ENCODE assay signal across 8 mouse cellular contexts in genomic region chr10:80622661-80623456, GRCm38 (mm10). TPM values are rescaled to one million over a fixed set of nuclear protein-coding genes. Genes with fewer than 3 reads are reported as not detected.
DNase-seq lines count a peak whose midpoint lies in the region; ATAC-seq and TF ChIP-seq lines count a peak whose summit lies in the region.

TSS of gene Csnk1g2 (plus strand) at chr10:80622838.

- TF ChIP-seq CTCF in embryonic fibroblast, embryonic 13.5 days (IDR thresholded peaks at IDR 0.05; ENCODE audit: borderline replicate concordance, insufficient read depth, low read length) = no peak

- H3K27me3 ChIP-seq in heart, embryonic 14.5 days (ENCODE audit: control insufficient read depth, insufficient read depth, low read length) = no peaks in the 10 kb centered on the region
- no peaks in the 10 kb centered on the region for H3K27me3 ChIP-seq in liver, embryonic 13.5 days
- H3K27me3 ChIP-seq in neural tube, embryonic 13.5 days = no peaks in the 10 kb centered on the region

- DNase-seq in A20 (ENCODE audit: low read depth, low spot score) = peak; percentile 73
- DNase-seq in T-cell, adult 2 months (ENCODE audit: low spot score) = peak; percentile 76
- DNase-seq in kidney, postnatal 10 days = peak; percentile 77
- no peak for DNase-seq in liver, embryonic 13.5 days
- DNase-seq in urinary bladder, postnatal 36 days (ENCODE audit: low spot score in 2 of 2) = peak; percentile 27 to 34

- peak within 1 kb of the TSS; percentile 83 for H3K27ac ChIP-seq in embryonic fibroblast, embryonic 13.5 days (ENCODE audit: insufficient read depth, low read length)
- H3K27ac ChIP-seq in heart, embryonic 14.5 days (replicated peaks in 1 of 2; ENCODE audit: control insufficient read depth in 1 of 2, insufficient read depth in 1 of 2, low read depth in 2 of 2, low read length in 2 of 2) = peak within 1 kb of the TSS; percentile 90 to 99
- peak within 1 kb of the TSS; percentile 96 for H3K27ac ChIP-seq in liver, embryonic 13.5 days
- H3K27ac ChIP-seq in neural tube, embryonic 13.5 days (replicated peaks) = peak within 1 kb of the TSS; percentile 96

- H3K4me1 ChIP-seq in embryonic fibroblast, embryonic 13.5 days (ENCODE audit: control insufficient read depth, insufficient read depth, low read length) = 0 out of 2 replicates have a peak, but pooled peaks cover 7% of the 10 kb centered on the region
- H3K4me1 ChIP-seq in heart, embryonic 14.5 days (ENCODE audit: control insufficient read depth in 2 of 2, insufficient read depth in 2 of 2, low read length in 2 of 2) = peaks cover 27 to 47% of the 10 kb centered on the region in 2 experiments
- peaks cover 72% of the 10 kb centered on the region for H3K4me1 ChIP-seq in liver, embryonic 13.5 days (replicated peaks)
- peaks cover 47% of the 10 kb centered on the region for H3K4me1 ChIP-seq in neural tube, embryonic 13.5 days (replicated peaks)

- H3K36me3 ChIP-seq in heart, embryonic 14.5 days (ENCODE audit: control insufficient read depth, insufficient read depth, low read length) = no peaks in the 10 kb centered on the region
- no peaks in the 10 kb centered on the region for H3K36me3 ChIP-seq in liver, embryonic 13.5 days
- no peaks in the 10 kb centered on the region for H3K36me3 ChIP-seq in neural tube, embryonic 13.5 days

- peak within 1 kb of the TSS; percentile 98 for H3K4me2 ChIP-seq in heart, embryonic 14.5 days (ENCODE audit: low read length)
- peak within 1 kb of the TSS; percentile 98 for H3K4me2 ChIP-seq in liver, embryonic 13.5 days
- peak within 1 kb of the TSS; percentile 100 for H3K4me2 ChIP-seq in neural tube, embryonic 13.5 days

- H3K9me3 ChIP-seq in heart, embryonic 14.5 days (ENCODE audit: control insufficient read depth, low read length) = no peaks in the 10 kb centered on the region
- no peaks in the 10 kb centered on the region for H3K9me3 ChIP-seq in liver, embryonic 13.5 days (replicated peaks)
- H3K9me3 ChIP-seq in neural tube, embryonic 13.5 days = no peaks in the 10 kb centered on the region

- H3K9ac ChIP-seq in heart, embryonic 14.5 days (ENCODE audit: low read length) = peak within 1 kb of the TSS; percentile 96
- H3K9ac ChIP-seq in liver, embryonic 13.5 days = peak within 1 kb of the TSS; percentile 96
- peak within 1 kb of the TSS; percentile 96 for H3K9ac ChIP-seq in neural tube, embryonic 13.5 days

- peak; percentile 10 for ATAC-seq in heart, embryonic 14.5 days (ENCODE audit: insufficient number of reproducible peaks, insufficient read depth, low FRiP score, low read depth)
- peak; percentile 11 for ATAC-seq in liver, embryonic 13.5 days (ENCODE audit: low read depth)
- ATAC-seq in neural tube, embryonic 13.5 days (ENCODE audit: low read depth) = peak; percentile 26

- peak within 1 kb of the TSS; percentile 81 for H3K4me3 ChIP-seq in embryonic fibroblast, embryonic 13.5 days (ENCODE audit: insufficient read depth, low read length)
- peak within 1 kb of the TSS; percentile 86 to 92 for H3K4me3 ChIP-seq in heart, embryonic 14.5 days (ENCODE audit: control insufficient read depth in 1 of 2, insufficient read depth in 1 of 2, low read depth in 1 of 2, low read length in 2 of 2)
- H3K4me3 ChIP-seq in liver, embryonic 13.5 days (replicated peaks) = peak within 1 kb of the TSS; percentile 93
- peak within 1 kb of the TSS; percentile 90 for H3K4me3 ChIP-seq in neural tube, embryonic 13.5 days

- peak; percentile 67 for TF ChIP-seq POLR2A in embryonic fibroblast, embryonic 13.5 days (IDR thresholded peaks at IDR 0.05; ENCODE audit: low read depth, low read length)

- WGBS in heart, embryonic 14.5 days = under 1% methylated on average over 74 of the region's 85 CpGs
- under 1% methylated on average over 85 of the region's 85 CpGs for WGBS in liver, embryonic 13.5 days (ENCODE audit: insufficient replicate concordance)
- under 1% methylated on average over 82 of the region's 85 CpGs for WGBS in neural tube, embryonic 13.5 days

RNA-seq across cellular contexts. Expression of gene Csnk1g2, which starts in this region (rescaled TPM):
- 92.4 and 105 TPM in 2 replicates for polyA plus RNA-seq in embryonic fibroblast, embryonic 13.5 days (2011; ENCODE audit: insufficient read length, low read depth, missing spikeins)
- polyA plus RNA-seq in heart, embryonic 14.5 days (2014; fragmentation: Nextera tagmentation; extraction: Ambion mirVana) = 64.8 and 65.0 TPM in 2 replicates
- 46.0 and 51.1 TPM in 2 replicates for polyA plus RNA-seq in liver, embryonic 13.5 days (2015; fragmentation: Nextera tagmentation; extraction: Ambion mirVana)
- 98.0 and 110 TPM in 2 replicates for polyA plus RNA-seq in neural tube, embryonic 13.5 days (2015; fragmentation: Nextera tagmentation; extraction: Ambion mirVana)
